Mouse (Mus musculus): Measurements from ENCODE around the gene Zfp113. TPM values are rescaled to one million over a fixed set of nuclear protein-coding genes. Genes with fewer than 3 reads are reported as not detected.
A peak's percentile ranks its signal among the peaks of the same experiment; 100 is the strongest.

Zfp113 gene
- polyA plus RNA-seq, 1 experiment from 2014 or later, result 25.8 TPM

DNA sequence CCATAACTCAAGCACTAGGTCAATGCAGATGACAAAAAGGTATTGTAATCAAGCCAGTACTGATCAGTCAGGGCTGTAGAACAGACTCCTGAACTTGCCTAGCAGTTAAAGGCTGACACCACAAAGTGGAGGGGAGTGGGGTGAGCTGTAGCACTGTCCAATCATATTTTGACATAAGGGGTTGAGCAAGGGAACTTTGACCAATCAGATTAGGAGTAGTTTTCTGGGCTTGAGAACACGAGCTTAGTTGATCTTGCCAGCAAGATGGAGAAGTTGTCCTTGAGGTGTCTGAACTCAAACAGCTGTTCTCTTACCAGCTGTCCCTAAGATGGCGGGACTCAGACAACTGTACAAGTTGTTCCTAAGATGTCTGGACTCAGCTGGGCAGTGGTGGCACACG lies 17.7 kb upstream of the Zfp113 start:
- peak overlapping the region; percentile 56; the same call in 1 of the 2 replicates for H3K4me2 ChIP-seq (ENCODE audit: low read depth, low read length)
- no peak overlapping the region for H3K9ac ChIP-seq (replicated peaks; ENCODE audit: low read depth, low read length)
- H3K9me3 ChIP-seq (ENCODE audit: control insufficient read depth, low read length), result no peaks in the 10 kb centered on the region
- H3K27ac ChIP-seq (ENCODE audit: low read depth, low read length), result no peak overlapping the region
- no peak for ATAC-seq (ENCODE audit: low read depth)
- H3K27me3 ChIP-seq (ENCODE audit: control insufficient read depth, insufficient read depth, low read length), result no peaks in the 10 kb centered on the region
- peaks cover 15% of the 10 kb centered on the region for H3K4me1 ChIP-seq (ENCODE audit: control insufficient read depth, insufficient read depth, low read length)
- WGBS, result 86% methylated on average over 3 of the region's 3 CpGs
- H3K4me3 ChIP-seq (ENCODE audit: low read depth, low read length), result no peak overlapping the region
- peaks cover 34% of the 10 kb centered on the region for H3K36me3 ChIP-seq (ENCODE audit: control insufficient read depth, insufficient read depth, low read length)

DNA sequence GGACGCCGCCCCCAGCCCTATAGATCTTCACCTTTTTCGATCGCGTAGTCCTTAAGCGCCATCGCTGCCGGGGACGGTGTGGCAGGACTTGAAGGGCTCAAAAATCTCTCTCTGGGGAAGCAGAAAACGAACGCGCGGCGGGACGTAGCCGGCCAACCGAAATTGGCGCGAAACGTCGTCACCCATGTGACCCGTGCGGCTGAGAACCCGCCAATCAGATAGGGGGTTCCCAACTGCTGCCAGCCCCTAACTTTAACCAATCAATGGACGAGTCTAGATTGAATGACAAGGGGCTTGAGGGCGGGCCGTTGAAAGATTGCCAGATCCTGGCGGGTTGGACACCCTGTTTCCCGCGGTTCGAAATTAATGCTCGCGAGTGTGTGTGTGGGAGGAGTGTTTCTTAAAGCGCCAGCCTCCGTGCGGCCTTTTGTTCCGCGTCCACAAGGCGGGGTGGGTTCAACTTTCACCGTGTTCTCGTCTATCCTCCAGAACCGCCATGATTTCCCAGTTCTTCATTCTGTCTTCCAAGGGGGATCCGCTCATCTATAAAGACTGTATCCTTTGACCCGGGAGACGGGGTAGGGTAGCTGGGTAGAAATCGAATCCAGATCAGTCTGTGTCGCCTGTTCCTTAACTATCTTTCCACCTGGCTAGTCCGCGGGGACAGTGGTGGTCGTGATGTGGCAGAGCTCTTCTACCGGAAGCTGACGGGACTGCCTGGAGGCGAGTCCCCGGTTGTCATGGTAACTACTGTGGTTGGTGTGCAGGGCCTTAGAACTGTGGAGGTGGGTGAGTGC lies 16.3 kb upstream of the Zfp113 start, which contains the start of the genes Ap4m1 and Mcm7:
TSS of gene Ap4m1 (plus strand) at position 308 of the 797 bp plus-strand sequence.
TSS of gene Mcm7 (minus strand) at position 728 of the 797 bp plus-strand sequence.
- H3K36me3 ChIP-seq (ENCODE audit: control insufficient read depth, insufficient read depth, low read length), result peaks cover 34% of the 10 kb centered on the region
- under 1% methylated on average over 54 of the region's 54 CpGs for WGBS
- peak; percentile 94 for ATAC-seq (ENCODE audit: low read depth)

DNA sequence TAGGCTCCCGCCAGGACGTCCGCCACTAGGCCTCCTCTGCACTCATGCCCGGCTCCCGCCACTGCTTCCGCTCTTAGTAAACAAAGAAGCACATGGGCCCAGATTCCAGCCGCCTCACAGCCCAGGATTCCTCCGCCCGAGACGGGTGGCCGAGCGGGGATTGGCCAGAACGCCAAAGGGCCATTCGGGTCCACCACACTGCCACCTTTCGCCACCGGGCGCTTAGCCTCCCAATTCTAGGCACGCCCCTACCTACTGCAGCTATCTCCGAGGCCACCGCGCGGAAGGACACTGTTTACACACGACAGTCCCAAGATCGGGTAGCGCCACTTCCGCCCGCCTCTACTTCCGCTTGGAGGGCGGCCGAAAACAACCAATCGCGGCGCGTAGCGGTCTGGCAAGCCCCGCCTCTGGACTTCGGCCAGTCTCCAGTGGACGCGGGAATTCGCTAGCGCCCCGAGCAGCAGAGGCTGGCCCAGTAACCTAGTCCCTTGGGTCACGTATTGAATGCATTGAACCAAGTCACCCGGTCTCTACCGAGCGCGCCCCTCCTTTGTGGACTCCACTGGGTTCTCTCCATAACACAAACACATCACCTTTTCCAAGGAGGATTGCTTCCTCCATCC lies 15.5 kb upstream of the Zfp113 start:
- Histone ChIP-seq H3K9ac (replicated peaks; ENCODE audit: low read depth, low read length) (peak overlapping the region; percentile 57), H3K4me1 (ENCODE audit: control insufficient read depth, insufficient read depth, low read length) (peaks cover 15% of the 10 kb centered on the region), H3K27me3 (ENCODE audit: control insufficient read depth, insufficient read depth, low read length) (no peaks in the 10 kb centered on the region), H3K4me3 (ENCODE audit: low read depth, low read length) (peak overlapping the region; percentile 44), H3K27ac (ENCODE audit: low read depth, low read length) (peak overlapping the region; percentile 89), H3K4me2 (ENCODE audit: low read depth, low read length) (peak overlapping the region; percentile 57), H3K9me3 (ENCODE audit: control insufficient read depth, low read length) (no peaks in the 10 kb centered on the region), H3K36me3 (ENCODE audit: control insufficient read depth, insufficient read depth, low read length) (peaks cover 38% of the 10 kb centered on the region)
- under 1% methylated on average over 46 of the region's 47 CpGs for WGBS
- ATAC-seq (ENCODE audit: low read depth), result peak; percentile 89

More for the DNA sequence above, 16.3 kb upstream of the Zfp113 start, which contains the start of the genes Ap4m1 and Mcm7:
- Histone ChIP-seq H3K9ac (replicated peaks; ENCODE audit: low read depth, low read length) (peak within 1 kb of the TSS; percentile 60), H3K27me3 (ENCODE audit: control insufficient read depth, insufficient read depth, low read length) (no peaks in the 10 kb centered on the region), H3K4me2 (ENCODE audit: low read depth, low read length) (peak within 1 kb of the TSS; percentile 57), H3K4me3 (ENCODE audit: low read depth, low read length) (peak within 1 kb of the TSS; percentile 44), H3K4me1 (ENCODE audit: control insufficient read depth, insufficient read depth, low read length) (peaks cover 15% of the 10 kb centered on the region), H3K9me3 (ENCODE audit: control insufficient read depth, low read length) (no peaks in the 10 kb centered on the region), H3K27ac (ENCODE audit: low read depth, low read length) (peak within 1 kb of the TSS; percentile 89)

DNA sequence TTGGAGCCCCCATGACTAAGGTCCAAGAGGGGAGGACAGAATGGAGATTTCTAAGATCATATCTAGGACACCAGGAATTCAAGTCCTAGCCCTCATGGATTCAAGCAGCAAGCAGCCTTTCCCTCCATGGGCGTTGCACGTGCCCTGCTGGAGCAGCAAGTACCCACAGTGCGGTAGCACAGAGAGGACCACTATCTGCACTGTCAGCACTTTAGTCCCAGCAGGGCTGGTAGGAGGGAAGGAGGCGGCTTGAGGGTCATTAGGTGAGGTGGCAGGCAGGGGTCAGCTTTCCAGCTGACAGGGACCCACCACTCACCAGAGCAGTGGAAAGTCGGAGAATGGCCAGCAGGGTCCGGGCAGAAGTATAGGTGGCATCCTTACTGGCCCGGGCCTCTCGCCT lies 10.1 kb upstream of the Zfp113 start:
- Histone ChIP-seq H3K4me3 (ENCODE audit: low read depth, low read length) (no peak overlapping the region), H3K27me3 (ENCODE audit: control insufficient read depth, insufficient read depth, low read length) (no peaks in the 10 kb centered on the region), H3K4me1 (ENCODE audit: control insufficient read depth, insufficient read depth, low read length) (peaks cover 16% of the 10 kb centered on the region), H3K9ac (replicated peaks; ENCODE audit: low read depth, low read length) (no peak overlapping the region), H3K27ac (ENCODE audit: low read depth, low read length) (no peak overlapping the region), H3K9me3 (ENCODE audit: control insufficient read depth, low read length) (no peaks in the 10 kb centered on the region), H3K36me3 (ENCODE audit: control insufficient read depth, insufficient read depth, low read length) (peaks cover 67% of the 10 kb centered on the region), H3K4me2 (ENCODE audit: low read depth, low read length) (no peak overlapping the region)
- WGBS, result 71% methylated on average over 8 of the region's 8 CpGs
- ATAC-seq (ENCODE audit: low read depth), result no peak

DNA sequence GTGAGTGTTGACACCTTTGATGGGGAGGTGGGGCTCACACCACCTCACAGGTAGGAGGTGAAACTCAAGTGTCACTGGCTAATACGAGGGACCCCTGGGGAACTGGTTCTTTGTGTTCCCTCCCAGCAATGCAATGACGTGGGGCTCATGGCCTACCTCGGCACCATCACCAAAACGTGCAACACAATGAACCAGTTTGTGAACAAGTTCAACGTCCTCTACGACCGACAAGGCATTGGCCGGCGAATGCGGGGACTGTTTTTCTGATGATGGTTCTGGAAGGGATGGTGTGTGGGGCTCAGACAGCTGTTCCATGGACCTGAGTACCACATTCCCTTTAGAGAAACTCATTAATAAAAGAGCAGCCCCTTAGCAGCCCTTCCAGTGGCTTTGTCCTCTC lies 8.1 kb upstream of the Zfp113 start:
- WGBS, result 71% methylated on average over 10 of the region's 10 CpGs
- no peaks in the 10 kb centered on the region for H3K27me3 ChIP-seq (ENCODE audit: control insufficient read depth, insufficient read depth, low read length)
- H3K9ac ChIP-seq (replicated peaks; ENCODE audit: low read depth, low read length), result no peak overlapping the region
- H3K9me3 ChIP-seq (ENCODE audit: control insufficient read depth, low read length), result no peaks in the 10 kb centered on the region
- peaks cover 8% of the 10 kb centered on the region for H3K4me1 ChIP-seq (ENCODE audit: control insufficient read depth, insufficient read depth, low read length)
- no peak overlapping the region for H3K4me3 ChIP-seq (ENCODE audit: low read depth, low read length)
- no peak overlapping the region for H3K4me2 ChIP-seq (ENCODE audit: low read depth, low read length)
- no peak for ATAC-seq (ENCODE audit: low read depth)
- H3K36me3 ChIP-seq (ENCODE audit: control insufficient read depth, insufficient read depth, low read length), result peaks cover 61% of the 10 kb centered on the region
- H3K27ac ChIP-seq (ENCODE audit: low read depth, low read length), result no peak overlapping the region

DNA sequence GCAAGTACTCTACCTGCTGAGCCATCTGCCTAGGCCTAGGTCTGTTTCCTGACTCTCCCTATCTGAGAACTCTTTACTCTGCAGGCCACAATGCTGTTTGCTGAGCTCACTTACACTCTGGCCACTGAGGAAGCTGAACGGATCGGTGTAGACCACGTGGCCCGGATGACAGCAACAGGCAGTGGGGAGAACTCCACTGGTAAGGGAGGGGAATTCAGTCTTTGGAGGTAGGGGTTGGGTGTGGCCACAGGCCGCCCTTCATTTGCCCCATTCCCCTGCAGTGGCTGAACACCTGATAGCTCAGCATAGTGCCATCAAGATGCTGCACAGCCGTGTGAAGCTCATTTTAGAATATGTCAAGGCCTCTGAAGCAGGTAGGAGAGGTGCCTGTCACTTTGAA lies 7.5 kb upstream of the Zfp113 start:
- Histone ChIP-seq H3K4me2 (ENCODE audit: low read depth, low read length) (no peak overlapping the region), H3K9me3 (ENCODE audit: control insufficient read depth, low read length) (no peaks in the 10 kb centered on the region), H3K9ac (replicated peaks; ENCODE audit: low read depth, low read length) (no peak overlapping the region), H3K27ac (ENCODE audit: low read depth, low read length) (no peak overlapping the region), H3K4me3 (ENCODE audit: low read depth, low read length) (no peak overlapping the region), H3K36me3 (ENCODE audit: control insufficient read depth, insufficient read depth, low read length) (peaks cover 55% of the 10 kb centered on the region), H3K27me3 (ENCODE audit: control insufficient read depth, insufficient read depth, low read length) (no peaks in the 10 kb centered on the region), H3K4me1 (ENCODE audit: control insufficient read depth, insufficient read depth, low read length) (peaks cover 8% of the 10 kb centered on the region)
- 76% methylated on average over 6 of the region's 6 CpGs for WGBS
- no peak for ATAC-seq (ENCODE audit: low read depth)

DNA sequence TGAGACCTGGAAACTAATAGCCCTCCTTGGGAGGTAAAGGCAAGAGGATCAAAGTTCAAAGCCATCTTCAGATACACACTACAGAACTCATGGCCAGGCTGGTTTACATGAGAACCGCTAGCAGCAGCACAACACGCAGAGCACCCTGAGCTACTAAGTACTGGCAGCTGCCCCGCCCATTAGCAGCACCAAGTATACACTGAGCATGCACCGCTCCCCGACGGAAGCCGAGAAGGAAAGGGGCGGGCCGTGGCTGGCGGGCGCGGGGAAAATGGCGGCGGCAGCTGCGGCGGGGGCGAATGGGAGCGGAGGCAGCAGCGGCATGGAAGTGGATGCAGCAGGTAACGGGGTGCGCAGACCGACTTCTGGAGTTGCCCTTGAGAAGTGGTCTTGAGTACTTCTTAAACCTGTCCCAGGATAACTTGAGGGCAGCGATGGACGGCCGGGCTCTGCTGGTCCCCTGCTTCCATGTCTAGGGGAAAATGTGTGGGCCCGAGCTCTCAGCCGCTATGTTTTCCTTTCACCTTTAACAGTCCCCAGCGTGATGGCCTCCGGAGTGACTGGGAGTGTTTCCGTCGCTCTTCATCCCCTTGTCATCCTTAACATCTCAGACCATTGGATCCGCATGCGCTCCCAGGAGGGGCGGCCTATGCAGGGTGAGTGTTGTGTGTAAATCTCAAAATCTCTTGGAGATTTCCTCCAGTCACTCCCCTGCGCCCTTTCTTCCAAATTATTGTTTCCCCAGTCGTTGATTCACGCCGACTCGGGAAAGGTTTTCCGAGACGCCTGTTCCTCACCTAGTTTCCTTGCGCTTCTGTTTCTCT lies 5.5 kb upstream of the Zfp113 start, which contains the start of gene Cops6:
TSS of gene Cops6 (plus strand) at position 230 of the 824 bp plus-strand sequence.
- H3K9me3 ChIP-seq (ENCODE audit: control insufficient read depth, low read length), result no peaks in the 10 kb centered on the region
- peaks cover 35% of the 10 kb centered on the region for H3K36me3 ChIP-seq (ENCODE audit: control insufficient read depth, insufficient read depth, low read length)
- H3K4me2 ChIP-seq (ENCODE audit: low read depth, low read length), result peak within 1 kb of the TSS; percentile 88
- ATAC-seq (ENCODE audit: low read depth), result peak; percentile 94
- peak within 1 kb of the TSS; percentile 60 for H3K9ac ChIP-seq (replicated peaks; ENCODE audit: low read depth, low read length)
- H3K27me3 ChIP-seq (ENCODE audit: control insufficient read depth, insufficient read depth, low read length), result no peaks in the 10 kb centered on the region
- peak within 1 kb of the TSS; percentile 69 for H3K4me3 ChIP-seq (ENCODE audit: low read depth, low read length)
- WGBS, result under 1% methylated on average over 42 of the region's 42 CpGs
- peak within 1 kb of the TSS; percentile 69 for H3K27ac ChIP-seq (ENCODE audit: low read depth, low read length)
- H3K4me1 ChIP-seq (ENCODE audit: control insufficient read depth, insufficient read depth, low read length), result peaks cover 8% of the 10 kb centered on the region

DNA sequence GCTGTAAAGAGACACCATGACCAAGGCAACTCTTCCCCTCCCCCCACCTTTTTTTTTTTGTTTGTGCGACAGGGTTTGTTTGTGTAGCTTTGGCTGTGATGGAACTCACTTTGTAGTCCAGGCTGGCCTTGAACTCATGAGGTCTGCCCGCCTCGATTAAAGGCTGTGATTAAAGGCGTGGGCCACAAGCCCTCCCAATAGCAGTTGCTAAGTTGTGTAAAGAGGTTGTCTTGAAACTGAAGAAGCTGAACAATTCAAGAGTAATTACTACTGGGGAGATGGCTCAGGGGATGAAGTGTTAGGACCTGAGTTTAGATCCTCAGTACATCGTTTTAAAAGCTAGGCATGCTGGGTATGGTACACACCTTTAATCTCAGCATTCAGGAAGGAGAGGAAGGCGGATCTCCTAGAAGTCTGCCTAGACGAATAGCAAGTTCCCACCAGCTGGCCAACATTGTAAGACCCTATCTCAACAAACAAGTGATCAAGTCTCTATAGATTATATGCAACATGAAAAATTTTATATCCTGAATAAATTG lies 4.7 kb upstream of the Zfp113 start:
- WGBS, result 73% methylated on average over 7 of the region's 7 CpGs
- Histone ChIP-seq H3K36me3 (ENCODE audit: control insufficient read depth, insufficient read depth, low read length) (peaks cover 28% of the 10 kb centered on the region), H3K27ac (ENCODE audit: low read depth, low read length) (peak overlapping the region; percentile 69; the same call in 1 of the 2 replicates), H3K4me2 (ENCODE audit: low read depth, low read length) (peak overlapping the region; percentile 88), H3K4me1 (ENCODE audit: control insufficient read depth, insufficient read depth, low read length) (peaks cover 8% of the 10 kb centered on the region), H3K4me3 (ENCODE audit: low read depth, low read length) (peak overlapping the region; percentile 69), H3K9me3 (ENCODE audit: control insufficient read depth, low read length) (no peaks in the 10 kb centered on the region), H3K9ac (replicated peaks; ENCODE audit: low read depth, low read length) (0 out of 2 replicates have a peak overlapping the region, but pooled peaks have one; percentile 60), H3K27me3 (ENCODE audit: control insufficient read depth, insufficient read depth, low read length) (no peaks in the 10 kb centered on the region)
- ATAC-seq (ENCODE audit: low read depth), result no peak
